Mouse (Mus musculus) left cerebral cortex, adult 2 months (tissue): Measurements from ENCODE around the gene Smg6. TPM values are rescaled to one million over a fixed set of nuclear protein-coding genes. Genes with fewer than 3 reads are reported as not detected.
A peak's percentile ranks its signal among the peaks of the same experiment; 100 is the strongest.

Experiments
- DNase-seq, 2 experiments: peaks; one replicate each; pipeline ENCODE4 v3.0.0; 2021 to 2022; ENCODE audit warnings: low spot score in 2 of 2, mixed read lengths in 1 of 2; ENCODE audit errors: extremely low spot score in 1 of 2
- H3K27ac ChIP-seq: fragments of 200-600 bp; 2 replicates; pipeline ENCODE4 v1.8.1; 2022
- H3K4me3 ChIP-seq: fragments of 200-600 bp; 2 replicates; pipeline ENCODE4 v1.8.1; 2022
- CTCF ChIP-seq: fragments of 200-600 bp; IDR thresholded peaks from 2 replicates; pipeline ENCODE4 v1.8.1; 2022; ENCODE audit warnings: antibody characterized with exemption, mild to moderate bottlenecking, moderate library complexity
- intact Hi-C: fragments of 180-260 bp; cut with DNase I; formaldehyde crosslinking; loops from one replicate; pipeline ENCODE4 v1.15.1; 2025
- total RNA-seq, 2 experiments: library from RNA; stranded (reverse); gene quantifications; 2 replicates each; pipeline ENCODE4 v1.2.3; 2021

Gene Smg6
- total RNA-seq, 2 experiments from 2014 or later, result 30.9 to 32.6 TPM

DNA sequence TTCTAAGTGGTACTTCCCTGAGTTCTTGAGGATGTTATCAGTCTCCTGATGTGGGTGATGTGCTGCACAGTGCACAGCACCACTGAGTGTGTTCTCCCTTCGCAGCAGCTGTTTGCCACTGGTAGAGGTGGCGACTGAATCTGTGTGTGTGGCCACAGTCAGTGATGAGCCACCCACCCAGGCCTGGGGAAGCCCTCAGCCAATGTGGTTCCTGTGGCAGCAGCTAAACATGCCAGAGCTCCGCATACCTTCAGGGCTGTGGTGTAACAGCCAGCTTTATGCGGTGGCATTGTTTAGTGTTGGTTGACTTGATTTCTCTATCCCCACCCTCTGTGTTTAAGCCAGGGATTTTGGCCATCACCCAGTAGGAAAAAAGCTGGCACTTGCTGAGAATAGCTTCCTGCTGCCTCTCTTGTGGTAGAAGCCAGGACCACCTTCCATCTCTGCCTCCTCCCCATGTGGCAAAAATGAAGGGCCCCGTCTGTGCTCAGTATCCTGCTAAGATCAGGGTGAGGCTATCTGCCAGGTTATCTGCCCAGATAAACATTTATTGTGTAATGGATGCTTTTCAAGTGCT lies 177.2 kb downstream of the Smg6 start:
- intact Hi-C loops, result no loop called here
- no peak for DNase-seq
- no peak for TF ChIP-seq CTCF
- peak overlapping the region; percentile 51; the same call in 1 of the 2 replicates for H3K27ac ChIP-seq
- no peak overlapping the region for H3K4me3 ChIP-seq

GRCm38 (mm10) chr11:75106614-75107013 lies 181.0 kb downstream of the Smg6 start:
- no peak overlapping the region for H3K27ac ChIP-seq
- intact Hi-C loops, result no loop called here
- no peak for TF ChIP-seq CTCF

GRCm38 (mm10) chr11:75108909-75109308 lies 183.3 kb downstream of the Smg6 start:
- TF ChIP-seq CTCF, result no peak
- DNase-seq, result no peak
- H3K4me3 ChIP-seq, result no peak overlapping the region
- intact Hi-C loops, result no loop called here
- H3K27ac ChIP-seq, result no peak overlapping the region

More at GRCm38 (mm10) chr11:75106614-75107013, 181.0 kb downstream of the Smg6 start:
- no peak for DNase-seq
- H3K4me3 ChIP-seq, result no peak overlapping the region

GRCm38 (mm10) chr11:75116379-75116778 lies 190.8 kb downstream of the Smg6 start:
- Histone ChIP-seq H3K27ac (no peak overlapping the region), H3K4me3 (no peak overlapping the region)
- TF ChIP-seq CTCF, result no peak
- intact Hi-C loops, result loop anchor here (5.0 kb wide), 2 partner anchors 64 to 124 kb away; no protein-coding TSS in a partner anchor
- DNase-seq, result no peak

GRCm38 (mm10) chr11:75118141-75118540 lies 192.5 kb downstream of the Smg6 start:
- H3K27ac ChIP-seq, result peak overlapping the region; percentile 66
- DNase-seq, result no peak
- no peak for TF ChIP-seq CTCF
- intact Hi-C loops, result loop anchor here (5.0 kb wide), 2 partner anchors 66 to 126 kb away; no protein-coding TSS in a partner anchor
- no peak overlapping the region for H3K4me3 ChIP-seq

DNA sequence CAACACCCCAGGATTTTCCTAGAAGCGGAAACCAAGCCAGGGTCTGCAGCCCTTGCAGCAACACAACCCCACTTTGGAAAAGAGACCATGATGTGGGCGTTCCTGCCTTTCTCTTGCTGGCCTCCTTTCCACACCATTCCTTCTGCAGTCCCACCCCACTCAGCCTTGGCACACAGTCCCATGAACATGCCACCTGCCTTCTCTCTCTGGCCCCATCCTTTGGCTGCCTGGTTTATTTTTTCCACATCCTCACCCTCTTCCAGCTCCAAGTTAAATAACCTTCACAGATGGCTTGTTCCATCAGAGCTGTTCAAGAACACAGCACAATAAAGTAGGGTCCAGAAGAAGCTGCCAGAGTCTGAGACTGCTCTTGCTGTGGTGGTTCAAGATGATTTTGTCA lies 193.7 kb downstream of the Smg6 start:
- Histone ChIP-seq H3K27ac (peak overlapping the region; percentile 66), H3K4me3 (no peak overlapping the region)
- intact Hi-C loops, result loop anchor here (5.0 kb wide), 2 partner anchors 67 to 127 kb away; no protein-coding TSS in a partner anchor
- no peak for TF ChIP-seq CTCF
- peak in 1 of 2 experiments; percentile 56 for DNase-seq

- no peak for DNase-seq
- TF ChIP-seq CTCF, result no peak
- peak overlapping the region; percentile 66 for H3K27ac ChIP-seq
- intact Hi-C loops, result loop anchor here (5.0 kb wide), 2 partner anchors 68 to 128 kb away; no protein-coding TSS in a partner anchor
- no peak overlapping the region for H3K4me3 ChIP-seq
Measured at GRCm38 (mm10) chr11:75119841-75120240, 194.2 kb downstream of the Smg6 start.

DNA sequence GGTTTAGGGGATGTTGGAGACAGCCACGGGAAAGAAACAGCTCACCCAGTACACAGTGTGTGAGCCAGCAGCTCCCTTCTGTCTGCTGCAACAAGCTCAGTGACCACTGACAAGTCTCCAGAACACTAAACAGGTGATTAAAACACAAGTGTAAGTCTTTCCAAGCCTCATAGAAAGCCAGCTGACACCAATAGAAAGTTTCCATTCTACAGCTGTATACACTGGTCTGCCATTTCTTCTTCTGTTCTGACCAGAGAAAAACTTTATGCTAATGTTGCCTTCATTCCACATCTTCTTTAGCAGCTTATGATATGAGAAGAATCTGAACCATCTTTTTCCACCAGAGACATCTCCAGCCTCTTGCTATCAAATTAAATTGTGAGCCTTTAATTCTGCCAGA lies 195.7 kb downstream of the Smg6 start:
- no peak for TF ChIP-seq CTCF
- DNase-seq, result no peak
- Histone ChIP-seq H3K4me3 (no peak overlapping the region), H3K27ac (no peak overlapping the region; the same call in 1 of the 2 replicates)
- intact Hi-C loops, result no loop called here

- DNase-seq, result no peak
- intact Hi-C loops, result no loop called here
- Histone ChIP-seq H3K4me3 (no peak overlapping the region), H3K27ac (no peak overlapping the region)
- TF ChIP-seq CTCF, result no peak
Measured at GRCm38 (mm10) chr11:75124406-75124805, 198.8 kb downstream of the Smg6 start.

DNA sequence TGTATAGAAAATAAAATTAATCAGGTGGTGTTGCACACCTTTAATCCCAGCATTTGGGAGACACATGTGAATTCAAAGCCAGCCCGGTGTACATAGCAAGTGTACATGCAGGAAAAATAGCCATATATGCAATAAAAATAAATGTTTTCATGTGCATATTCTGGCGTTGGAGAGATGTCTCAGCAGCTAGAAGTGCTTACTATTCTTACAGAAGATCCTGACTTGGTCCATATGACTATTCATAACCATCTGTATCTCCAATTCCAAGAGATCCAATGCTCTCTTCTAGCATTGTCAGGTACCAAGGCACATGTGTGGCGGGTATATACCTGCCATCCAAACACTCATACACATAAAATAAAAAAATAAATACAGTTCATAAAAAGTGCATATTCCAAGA lies 200.8 kb downstream of the Smg6 start:
- TF ChIP-seq CTCF, result no peak
- Histone ChIP-seq H3K27ac (0 out of 2 replicates have a peak overlapping the region, but pooled peaks have one; percentile 1), H3K4me3 (no peak overlapping the region)
- no peak for DNase-seq
- intact Hi-C loops, result no loop called here

DNA sequence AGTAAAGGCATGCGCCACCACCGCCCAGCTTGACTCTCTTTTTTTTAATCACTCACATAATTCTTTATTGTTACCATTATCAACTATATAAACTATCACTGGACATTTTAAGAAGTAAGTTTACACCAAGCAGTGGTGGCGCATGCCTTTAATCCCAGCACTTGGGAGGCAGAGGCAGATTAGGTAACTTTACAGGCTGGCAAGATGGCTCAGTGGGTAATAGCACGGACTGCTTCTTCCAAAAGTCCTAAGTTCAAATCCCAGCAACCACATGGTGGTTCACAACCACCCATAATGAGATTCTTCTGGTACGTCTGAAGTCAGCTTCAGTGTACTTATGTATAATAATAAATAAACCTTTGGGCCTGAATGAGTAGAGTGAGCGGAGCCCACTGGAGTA lies 203.9 kb downstream of the Smg6 start:
- intact Hi-C loops, result no loop called here
- H3K27ac ChIP-seq, result no peak overlapping the region
- no peak for DNase-seq
- no peak overlapping the region for H3K4me3 ChIP-seq
- no peak for TF ChIP-seq CTCF

DNA sequence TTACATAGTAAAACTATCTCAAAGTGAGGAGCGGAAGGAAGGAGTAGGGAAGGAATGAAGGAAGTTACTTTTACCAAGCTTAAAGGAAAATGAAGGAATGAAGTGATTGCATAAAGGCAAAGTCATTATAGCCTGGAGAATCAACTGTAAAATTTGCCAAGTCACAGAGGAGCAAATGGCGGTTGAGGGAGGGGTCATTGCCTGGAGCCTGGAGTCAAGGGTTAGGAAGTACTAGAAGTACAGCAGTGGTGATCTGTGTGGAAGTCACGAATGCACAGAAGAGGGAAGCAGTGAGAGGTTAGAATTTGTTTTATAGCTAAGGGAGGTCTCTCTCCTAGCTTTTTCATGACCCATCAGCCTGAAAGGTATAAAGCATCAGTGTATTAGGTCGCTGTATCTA lies 205.7 kb downstream of the Smg6 start:
- H3K27ac ChIP-seq, result no peak overlapping the region; the same call in 1 of the 2 replicates
- no peak for TF ChIP-seq CTCF
- H3K4me3 ChIP-seq, result no peak overlapping the region
- intact Hi-C loops, result no loop called here
- no peak for DNase-seq

DNA sequence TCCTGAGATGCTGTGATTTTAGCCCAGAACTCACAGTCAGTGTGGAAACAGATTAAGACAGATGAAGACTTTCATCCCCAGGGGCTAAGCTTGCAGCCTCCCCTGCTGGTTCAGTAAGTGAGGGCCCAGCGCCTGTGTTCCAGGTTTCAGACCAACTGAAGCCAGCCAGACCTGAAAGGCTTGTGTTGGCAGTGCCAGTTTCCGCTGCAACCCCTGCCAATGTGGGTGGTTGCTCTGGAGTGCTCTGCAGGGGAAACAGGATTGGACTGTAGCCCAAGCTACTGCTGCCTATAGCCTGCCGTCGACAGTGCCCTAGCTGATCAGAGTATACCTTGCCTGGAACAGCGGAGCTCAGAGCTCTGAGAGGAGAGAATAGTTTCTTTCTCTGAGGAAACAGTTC lies 206.7 kb downstream of the Smg6 start:
- TF ChIP-seq CTCF, result peak; percentile 60
- Histone ChIP-seq H3K4me3 (no peak overlapping the region), H3K27ac (peak overlapping the region; percentile 36; the same call in 1 of the 2 replicates)
- peak; percentile 46 to 49 for DNase-seq
- intact Hi-C loops, result no loop called here
